Mouse (Mus musculus) large intestine, adult 2 months (tissue): ENCODE measurements at regions not wholly inside any gene's neighbourhood (a gene's known extent, or its start where the extent isn't known, plus 50 kb on each side); places are given as distances from the start of the nearest gene placed in this dataset.
A peak's percentile ranks its signal among the peaks of the same experiment; 100 is the strongest.

ENCODE experiments used
- DNase-seq: peaks from one replicate; pipeline ENCODE4 v3.0.0-alpha.2; 2012; ENCODE audit warnings: low read depth, low spot score
- WGBS: fragments of 180-500 bp; shearing (Covaris S2); methylation state at CpG from one replicate; pipeline ENCODE4 v1.1.7; 2018; 5-methylcytosine and 5-hydroxymethylcytosine counted together

- 61% methylated on average over 13 of the region's 13 CpGs for whole genome bisulfite sequencing
- no peak for DNase-seq
Observed at GRCm38 (mm10) chr8:12061237-12061636, 217.4 kb upstream of the A230072I06Rik start.

DNA sequence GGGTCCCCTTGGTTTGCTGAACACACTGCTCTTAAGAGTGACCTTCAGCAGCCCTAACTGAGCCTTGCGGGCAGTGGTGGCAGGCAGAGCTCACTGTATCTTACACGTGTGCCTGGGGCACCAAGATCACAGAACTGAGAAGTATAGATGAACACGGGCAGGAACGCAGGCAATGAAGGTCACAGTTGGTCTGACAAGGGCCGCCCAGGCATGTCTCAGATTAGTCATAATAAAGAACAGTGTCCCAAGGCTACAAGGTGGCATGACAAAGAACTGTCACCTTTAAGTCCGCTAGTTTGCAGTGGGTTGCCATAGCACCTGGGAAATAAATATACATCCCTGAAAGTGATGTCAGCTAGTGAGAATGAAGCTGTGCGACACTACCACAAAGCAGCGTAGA, 215.9 kb upstream of the A230072I06Rik start:
- 61% methylated on average over 8 of the region's 8 CpGs for WGBS
- no peak for DNase-seq

GRCm38 (mm10) chr8:12064664-12065063, 214.0 kb upstream of the A230072I06Rik start:
- WGBS: 73% methylated on average over 7 of the region's 7 CpGs

GRCm38 (mm10) chr8:12066454-12066853, 212.2 kb upstream of the A230072I06Rik start:
- no peak for DNase-seq
- 82% methylated on average over 10 of the region's 10 CpGs for WGBS

More at GRCm38 (mm10) chr8:12064664-12065063, 214.0 kb upstream of the A230072I06Rik start:
- no peak for DNase-seq

DNA sequence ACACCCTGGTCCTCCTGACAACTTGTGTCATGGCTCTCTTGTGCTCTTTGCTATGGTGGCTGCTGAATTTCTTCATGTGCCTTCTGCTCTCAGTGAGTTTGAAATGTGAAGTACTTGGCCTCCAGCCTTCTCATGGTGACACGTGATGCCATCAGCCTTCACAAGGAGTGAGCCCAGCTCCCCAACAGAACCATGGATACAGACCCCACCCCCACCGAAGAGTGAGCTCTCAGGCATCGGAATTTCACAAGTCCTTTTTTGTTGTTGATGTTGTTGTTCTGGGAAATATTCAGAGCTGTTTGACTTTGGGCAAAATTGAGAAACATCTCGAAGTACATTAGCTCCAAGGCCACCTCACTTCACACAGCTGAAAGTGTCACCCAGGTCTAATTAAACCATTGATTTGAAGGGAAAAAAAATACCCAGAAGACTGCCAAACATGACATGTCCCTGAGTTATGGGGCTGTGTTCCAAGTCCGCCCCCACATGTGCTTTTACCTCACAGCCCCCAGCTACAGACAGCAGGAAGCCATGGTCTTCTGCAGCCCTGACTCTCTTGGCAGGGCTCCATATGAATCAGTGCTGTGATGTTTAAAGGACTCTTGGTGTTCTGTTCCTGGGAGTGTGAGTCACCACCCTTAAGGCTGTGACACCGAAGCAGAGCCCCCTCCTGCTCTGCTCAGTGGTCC, 205.2 kb upstream of the A230072I06Rik start:
- WGBS: 63% methylated on average over 6 of the region's 6 CpGs
- no peak for DNase-seq

GRCm38 (mm10) chr8:12075943-12076342, 202.7 kb upstream of the A230072I06Rik start:
- 61% methylated on average over 3 of the region's 3 CpGs for WGBS
- no peak for DNase-seq

GRCm38 (mm10) chr8:12076811-12077375, 201.7 kb upstream of the A230072I06Rik start:
- 75% methylated on average over 10 of the region's 10 CpGs for WGBS
- no peak for DNase-seq

GRCm38 (mm10) chr8:12077896-12078295, 200.7 kb upstream of the A230072I06Rik start:
- DNase-seq: no peak
- WGBS: 73% methylated on average over 2 of the region's 2 CpGs

GRCm38 (mm10) chr8:12078679-12079566, 199.7 kb upstream of the A230072I06Rik start:
- WGBS: 63% methylated on average over 14 of the region's 14 CpGs
- no peak for DNase-seq

GRCm38 (mm10) chr8:12081536-12081935, 197.1 kb upstream of the A230072I06Rik start:
- 90% methylated on average over 5 of the region's 5 CpGs for WGBS

DNA sequence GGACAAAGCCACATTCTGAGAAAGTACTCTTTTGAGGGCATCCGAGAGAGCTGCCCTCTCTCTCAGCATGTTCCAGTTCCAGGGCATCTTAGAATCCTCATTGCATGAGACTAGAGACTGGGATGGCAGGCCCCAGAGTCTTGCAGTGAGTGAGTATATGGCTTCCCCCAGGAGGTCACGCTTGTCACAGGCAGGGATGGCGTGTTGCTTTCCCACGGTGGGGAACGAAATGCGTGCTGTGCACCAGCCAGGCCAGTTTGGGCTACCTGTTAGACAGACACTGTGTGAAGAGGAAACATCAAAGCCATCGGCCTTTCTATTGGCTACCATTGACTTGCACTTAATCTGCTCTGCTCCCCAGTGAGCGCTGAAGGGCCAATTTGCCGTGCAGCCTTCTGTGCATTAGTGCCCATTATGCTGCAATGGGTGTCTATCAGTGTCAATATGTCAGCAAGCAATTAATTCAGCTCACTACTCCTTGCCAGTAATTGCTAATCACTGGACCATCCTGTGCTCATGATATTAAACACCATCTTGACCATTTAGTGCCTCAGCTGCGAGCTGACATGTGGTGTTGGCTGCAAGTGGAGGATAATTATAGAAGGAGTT, 191.3 kb upstream of the A230072I06Rik start:
- no peak for DNase-seq
- 93% methylated on average over 10 of the region's 10 CpGs for WGBS

More at GRCm38 (mm10) chr8:12081536-12081935, 197.1 kb upstream of the A230072I06Rik start:
- DNase-seq: no peak

- DNase-seq: peak; percentile 21
- 28% methylated on average over 8 of the region's 8 CpGs for WGBS
Observed at GRCm38 (mm10) chr8:12100145-12100544, 178.5 kb upstream of the A230072I06Rik start.

- 85% methylated on average over 4 of the region's 4 CpGs for WGBS
- no peak for DNase-seq
Observed at GRCm38 (mm10) chr8:12103296-12103695, 175.3 kb upstream of the A230072I06Rik start.

GRCm38 (mm10) chr8:12105106-12105901, 173.3 kb upstream of the A230072I06Rik start:
- 54% methylated on average over 15 of the region's 15 CpGs for WGBS
- no peak for DNase-seq

- no peak for DNase-seq
- 43% methylated on average over 5 of the region's 5 CpGs for WGBS
Observed at GRCm38 (mm10) chr8:12108578-12108977, 170.0 kb upstream of the A230072I06Rik start.

GRCm38 (mm10) chr8:12111626-12112025, 167.0 kb upstream of the A230072I06Rik start:
- DNase-seq: no peak
- 55% methylated on average over 10 of the region's 10 CpGs for WGBS

DNA sequence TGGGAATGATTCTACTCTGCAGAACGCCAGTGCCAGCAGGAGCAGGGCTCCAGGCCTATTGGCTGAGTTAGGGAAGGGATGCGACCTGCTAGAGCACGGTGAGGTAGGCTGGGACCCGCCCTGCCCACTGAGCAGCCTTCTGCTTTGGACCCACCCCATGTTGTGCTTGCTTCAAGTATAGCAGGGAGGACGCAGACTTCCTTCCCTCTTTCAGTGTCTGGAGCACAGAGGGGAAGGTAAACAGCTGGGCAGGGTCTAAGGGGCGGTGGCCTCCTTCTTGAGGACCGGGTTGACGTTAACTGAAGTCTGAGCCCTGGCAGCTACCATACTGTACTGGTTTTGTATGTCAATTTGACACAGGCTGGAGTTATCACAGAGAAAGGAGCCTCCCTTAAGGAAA, 165.6 kb upstream of the A230072I06Rik start:
- WGBS: 28% methylated on average over 8 of the region's 8 CpGs
- DNase-seq: no peak

DNA sequence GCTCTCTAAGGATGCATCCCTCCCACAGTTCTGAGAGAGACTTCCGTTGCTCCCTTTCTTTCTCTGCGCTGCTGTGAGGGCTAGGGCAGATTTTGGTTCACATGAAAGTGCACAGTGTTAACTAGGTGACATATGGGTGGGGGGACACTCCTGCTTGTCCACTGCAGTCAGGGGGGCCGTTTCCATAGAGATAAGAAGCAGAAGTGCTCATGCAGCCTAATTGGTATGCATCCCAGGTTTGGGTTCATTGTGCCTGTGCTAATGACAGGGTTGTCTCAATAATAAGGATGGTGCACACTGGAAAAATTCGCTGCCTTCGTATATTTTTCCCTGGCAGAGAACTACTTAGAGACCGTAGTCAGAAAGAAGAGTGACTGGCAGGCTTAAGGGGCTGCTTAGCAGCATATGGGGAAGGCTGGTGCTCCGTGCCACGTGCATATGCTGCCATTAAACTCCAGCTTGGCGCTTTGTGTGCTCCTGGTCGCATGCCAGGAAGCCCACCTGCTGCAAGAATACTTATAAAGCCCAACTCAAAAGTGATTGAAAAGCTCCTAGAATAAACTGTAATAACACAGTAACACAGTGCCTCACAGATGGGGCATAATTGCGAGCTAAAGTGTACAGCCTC, 152.1 kb upstream of the A230072I06Rik start:
- DNase-seq: no peak
- WGBS: 61% methylated on average over 11 of the region's 11 CpGs
